Mouse (Mus musculus) adrenal gland, postnatal 4 days (tissue): ENCODE data around the gene Rpa3. TPM values are rescaled to one million over a fixed set of nuclear protein-coding genes. Genes with fewer than 3 reads are reported as not detected.

Experiments used
- DNase-seq, 2 experiments: peaks; one replicate each; pipeline ENCODE4 v3.0.0; 2021 to 2022; ENCODE audit warnings: low spot score in 2 of 2, mixed read lengths in 2 of 2
- long read RNA-seq, 2 experiments: library from polyadenylated mRNA; stranded (forward); transcript quantifications; one replicate each; pipeline ENCODE4 v2.0.0; 2021
- total RNA-seq, 2 experiments: library from RNA; stranded (reverse); gene quantifications; 2 replicates each; pipeline ENCODE4 v1.2.3; 2021

Gene Rpa3
- total RNA-seq = 10 to 100 TPM; 41.4 to 44.3 TPM
- long read RNA-seq, experiment 1, transcript Rpa3-201 (4 exons, 670 nt) = major isoform, 95 of 104 reads
- long read RNA-seq, experiment 1, partial matches to known transcripts = 0 of 104 reads
- long read RNA-seq, experiment 1, other reads (novel, unspliced or antisense) = 8 of 104 reads
- long read RNA-seq, experiment 2, transcript Rpa3-202 (2 exons, 682 nt) = minor isoform, 6 of 90 reads
- long read RNA-seq, experiment 2, transcript Rpa3-201 (4 exons, 670 nt) = major isoform, 72 of 90 reads
- long read RNA-seq, experiment 2, partial matches to known transcripts = 7 of 90 reads
- long read RNA-seq, experiment 2, other reads (novel, unspliced or antisense) = 5 of 90 reads

DNA sequence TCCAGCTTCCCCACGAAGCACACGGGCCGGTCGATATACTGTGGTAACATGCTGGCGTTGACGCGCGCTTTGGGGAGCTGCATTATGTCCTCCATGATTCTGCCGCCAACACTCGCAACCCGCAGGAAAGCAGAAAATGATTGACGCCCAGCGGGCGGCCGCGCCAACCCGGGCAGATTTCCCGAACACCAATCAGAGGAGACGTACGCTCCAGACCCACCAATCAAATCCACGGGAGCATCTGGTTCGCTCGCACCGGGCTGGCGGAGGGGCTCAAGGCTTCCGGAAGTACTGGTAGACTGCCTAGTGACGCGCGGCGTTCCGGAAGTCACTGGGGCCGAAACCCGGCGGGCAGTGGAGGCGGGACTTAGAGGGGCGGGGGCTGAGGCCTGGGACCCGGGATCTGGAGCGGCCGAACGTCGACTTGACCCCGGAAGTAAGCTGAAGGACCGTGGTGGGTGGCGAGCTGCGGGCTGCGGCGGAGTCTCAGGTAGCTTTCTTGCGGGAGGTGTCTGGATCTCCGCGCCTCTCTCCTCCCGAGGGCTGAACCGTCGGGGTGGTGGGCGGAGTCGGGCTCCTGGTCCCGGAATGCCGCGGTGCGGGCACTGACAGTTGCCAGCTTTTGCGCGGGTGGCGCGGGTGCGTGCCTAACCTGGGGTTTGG is at the start of gene Rpa3, which contains the start of the genes Umad1 and Gm45062:
TSS of gene Rpa3 (minus strand) at position 170 of the 663 bp plus-strand sequence.
TSS of gene Umad1 (plus strand) at position 285 of the 663 bp plus-strand sequence.
TSS of gene Gm45062 (plus strand) at position 447 of the 663 bp plus-strand sequence.
- DNase-seq = peak; percentile 90 to 93

GRCm38 (mm10) chr6:8307878-8308775 is 49.2 kb upstream of the Rpa3 start:
- DNase-seq = no peak

GRCm38 (mm10) chr6:8299066-8299863 is 40.3 kb upstream of the Rpa3 start:
- DNase-seq = no peak

- DNase-seq = no peak
These were observed 35.2 kb upstream of the Rpa3 start for GRCm38 (mm10) chr6:8294048-8294784.

DNA sequence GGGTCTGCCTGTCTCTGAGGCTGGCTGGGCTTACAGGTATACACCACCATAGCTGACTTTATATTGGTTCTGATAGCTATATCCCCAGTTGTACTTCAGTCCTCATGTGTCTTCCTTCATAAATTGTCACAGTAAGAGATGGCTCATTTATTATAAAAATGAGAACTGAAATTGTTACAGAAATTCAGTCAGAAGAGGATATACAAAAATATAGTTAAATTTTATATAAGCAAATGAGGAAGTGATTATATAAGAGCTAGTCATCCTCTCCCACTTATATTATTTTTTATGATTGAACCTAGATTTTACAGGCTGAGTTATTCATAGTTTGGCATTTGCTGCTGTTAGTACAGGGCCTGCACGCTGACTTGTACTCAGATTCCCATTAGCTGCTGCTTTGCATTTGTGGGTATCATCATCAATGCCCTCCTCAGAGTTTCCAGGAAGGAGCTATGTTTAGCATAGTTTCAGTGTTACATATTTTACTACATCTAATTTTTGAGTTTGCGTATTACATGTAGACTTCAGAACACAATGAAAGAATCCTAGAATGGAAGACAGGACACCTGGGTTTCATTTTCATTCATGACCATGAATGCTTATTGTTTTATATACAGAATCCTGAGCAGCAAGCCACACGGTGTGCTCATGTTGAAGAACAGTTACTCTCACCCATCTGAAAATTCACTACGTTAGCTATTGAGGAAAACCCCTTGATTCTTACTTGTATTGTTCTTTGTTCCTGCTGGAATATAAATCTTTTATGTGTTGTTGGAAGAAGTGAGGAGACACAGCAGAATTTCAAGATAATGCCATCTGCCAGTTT is 30.0 kb upstream of the Rpa3 start:
- no peak for DNase-seq

DNA sequence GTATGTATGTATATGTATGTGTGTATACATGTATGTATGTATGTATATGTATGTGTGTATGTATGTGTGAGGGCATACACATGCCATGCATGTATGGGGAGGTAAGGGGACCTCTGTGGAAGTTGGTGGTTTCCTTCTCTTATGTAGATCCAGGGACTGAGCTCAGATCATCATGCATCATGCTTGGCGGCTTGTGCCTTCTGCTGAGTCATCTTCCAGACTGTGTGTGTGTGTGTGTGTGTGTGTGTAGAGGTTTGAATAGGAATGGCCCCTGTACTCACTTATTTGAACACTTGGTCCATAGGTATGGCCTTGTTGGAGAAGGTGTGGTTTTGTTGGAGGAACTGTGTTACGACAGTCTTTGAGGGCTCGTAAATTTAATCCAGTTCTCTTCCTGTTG is 27.2 kb upstream of the Rpa3 start:
- DNase-seq = no peak

DNA sequence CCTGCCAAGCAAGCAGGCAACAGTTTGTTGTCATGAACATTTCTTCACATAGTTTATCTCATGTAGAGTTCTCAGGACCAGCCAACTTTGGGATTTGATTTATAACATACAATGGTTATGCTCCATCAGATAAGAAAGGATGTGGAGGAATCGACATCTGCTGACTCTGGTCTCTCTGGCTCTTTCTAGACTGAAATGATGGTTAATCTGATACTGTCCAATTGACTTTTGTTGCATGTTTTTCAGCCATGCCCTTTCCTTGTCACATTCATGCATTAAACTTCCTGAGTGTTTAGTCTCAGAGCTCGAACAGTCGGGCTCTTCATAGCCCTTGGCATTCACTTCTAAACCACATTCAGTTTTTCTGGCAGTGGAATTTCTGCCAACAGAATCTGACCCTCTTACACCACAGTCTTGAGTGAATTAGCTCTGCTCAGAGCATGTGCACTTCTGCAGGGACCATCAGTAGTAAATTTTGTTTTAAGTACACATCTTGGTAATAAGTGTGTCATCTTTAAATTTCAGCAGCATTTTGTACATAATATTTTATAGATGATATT is 26.5 kb upstream of the Rpa3 start:
- no peak for DNase-seq

- no peak for DNase-seq
These were observed 24.3 kb upstream of the Rpa3 start for GRCm38 (mm10) chr6:8283255-8283654.

GRCm38 (mm10) chr6:8278426-8279002 is 19.5 kb upstream of the Rpa3 start:
- DNase-seq = no peak

- DNase-seq = no peak
These were observed 17.5 kb upstream of the Rpa3 start for GRCm38 (mm10) chr6:8276431-8276830.

DNA sequence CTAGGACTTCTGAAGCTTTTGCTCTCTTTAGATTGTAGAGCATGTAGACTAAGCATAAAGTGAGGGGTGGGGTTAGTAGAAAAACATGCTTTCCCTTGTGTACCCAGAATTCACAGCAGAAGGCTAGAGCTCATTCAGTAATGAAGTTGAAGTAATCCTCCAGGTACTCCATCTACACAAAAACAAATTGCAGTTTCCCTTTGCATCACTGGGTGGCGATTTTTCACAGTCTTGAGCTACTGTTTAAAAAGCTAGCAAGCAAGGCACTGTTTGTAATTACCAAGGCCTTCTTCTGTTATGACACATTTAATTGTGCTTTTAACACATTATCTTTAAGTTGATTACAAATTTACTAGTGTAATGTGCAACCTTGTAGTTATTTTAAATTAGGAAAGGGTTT is 16.1 kb upstream of the Rpa3 start:
- DNase-seq = no peak

DNA sequence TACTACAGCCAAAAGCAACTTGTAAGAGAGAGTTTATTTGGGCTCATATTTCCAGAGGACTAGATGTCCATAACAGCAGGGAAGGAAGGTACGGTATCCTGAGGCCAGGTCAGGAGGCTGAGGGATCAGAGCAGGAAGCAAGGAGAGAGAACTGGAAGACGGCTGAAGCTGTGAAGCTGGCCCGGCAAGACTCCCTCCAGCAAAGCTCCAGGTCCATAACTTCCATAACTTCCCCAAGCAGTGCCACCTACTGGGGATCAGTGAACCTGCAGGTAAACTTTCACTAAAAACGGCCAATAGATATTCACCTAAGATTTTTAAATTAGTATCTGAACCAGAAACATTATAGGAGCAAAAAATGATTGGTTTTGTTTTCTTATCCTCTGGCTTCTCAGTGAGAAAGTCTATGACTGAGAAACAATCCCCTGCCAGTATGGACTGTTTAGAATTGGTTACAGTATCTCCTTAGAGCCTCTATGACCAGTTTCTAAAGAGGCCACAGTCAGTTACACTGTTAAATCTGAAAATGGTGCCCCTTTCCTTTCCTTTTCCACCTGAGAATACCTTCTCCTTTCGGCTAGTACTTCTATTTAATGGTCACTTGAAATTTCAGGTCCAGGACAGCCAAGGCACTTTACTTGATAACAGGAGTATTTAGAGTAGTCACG is 15.5 kb upstream of the Rpa3 start:
- peak in 1 of 2 experiments; percentile 14 for DNase-seq

- DNase-seq = no peak
These were observed 12.1 kb upstream of the Rpa3 start for GRCm38 (mm10) chr6:8271047-8271446.

DNA sequence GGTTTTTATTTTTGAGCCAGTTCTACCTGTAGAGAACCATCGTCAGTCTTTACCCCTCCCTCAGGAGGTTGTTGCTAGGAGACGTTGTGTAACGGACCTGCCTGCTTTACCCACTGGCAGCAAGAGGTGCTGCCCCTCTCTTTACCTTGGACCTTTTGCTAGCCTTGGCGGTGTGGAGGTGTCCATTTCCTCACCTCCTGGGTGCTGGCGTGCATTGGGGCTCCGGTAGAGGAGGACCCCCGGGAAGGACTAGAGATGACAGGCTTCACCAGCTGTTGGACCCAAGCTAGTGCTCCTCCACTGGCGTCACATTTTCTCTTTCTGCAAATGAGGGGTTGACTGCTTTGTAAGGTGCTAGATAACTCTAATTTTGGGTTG is 683 bp upstream of the Rpa3 start:
- peak; percentile 6 to 8 for DNase-seq

DNA sequence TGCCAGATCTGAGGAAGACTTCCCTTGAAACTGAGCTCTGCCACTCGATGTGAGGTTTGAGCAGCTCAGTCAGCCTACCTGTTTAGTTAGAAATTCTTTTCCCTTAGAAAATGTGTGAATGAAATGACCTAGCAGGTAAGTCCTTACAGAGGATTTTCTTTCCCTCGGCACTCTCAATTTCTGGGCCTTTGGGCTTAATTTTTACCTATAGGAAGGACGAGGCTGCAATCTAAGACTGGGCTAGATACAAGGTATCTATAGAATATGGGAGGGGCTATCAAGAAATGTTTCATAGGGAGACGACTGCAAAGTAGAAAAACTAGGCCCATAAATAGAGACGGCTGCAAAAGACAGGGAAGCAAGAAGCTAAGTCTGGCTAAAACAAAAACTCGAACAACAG is 657 bp downstream of the Rpa3 start:
- DNase-seq = no peak

DNA sequence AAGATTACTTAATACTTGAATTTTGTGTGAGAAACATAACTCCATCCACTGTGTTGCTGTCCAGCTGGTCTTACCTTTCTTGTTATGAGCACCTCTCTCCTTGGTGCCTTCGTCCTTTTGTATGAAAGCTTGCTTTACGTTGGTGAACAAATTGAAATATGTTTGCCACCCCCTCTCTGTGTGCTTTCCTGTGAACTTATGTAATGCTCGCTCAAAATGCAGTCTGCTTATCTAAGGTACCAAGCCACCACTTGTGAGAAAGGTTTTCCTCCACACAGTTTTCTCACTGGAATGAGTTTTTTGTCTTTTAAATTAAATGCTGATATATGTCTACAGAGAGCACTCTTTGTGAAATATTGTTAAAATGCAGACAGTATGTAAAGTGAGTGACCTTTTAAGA is 30.4 kb downstream of the Rpa3 start:
- DNase-seq = no peak

- no peak for DNase-seq
These were observed 31.9 kb downstream of the Rpa3 start for GRCm38 (mm10) chr6:8227035-8227434.

DNA sequence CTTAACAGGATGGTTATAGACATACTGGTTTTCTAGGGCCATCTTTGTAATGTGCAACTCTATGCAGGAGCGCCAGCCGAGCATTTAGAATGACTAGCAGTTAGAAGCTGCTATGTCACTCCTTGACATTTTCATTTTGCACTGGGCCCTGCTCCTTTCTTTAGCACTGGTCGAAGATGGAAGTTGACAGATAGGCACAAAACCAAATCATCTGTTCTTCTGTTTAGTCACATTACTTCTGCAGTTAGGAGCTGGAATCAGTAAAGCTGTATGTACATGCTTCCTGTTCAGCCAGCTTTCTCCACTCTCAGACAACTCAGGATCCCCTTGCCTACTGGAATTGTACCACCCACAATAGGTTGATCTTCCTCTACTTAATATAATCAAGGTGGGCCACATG is 48.3 kb downstream of the Rpa3 start:
- DNase-seq = no peak
